Mouse (Mus musculus): ENCODE measurements around the gene Triap1. TPM values are rescaled to one million over a fixed set of nuclear protein-coding genes. Genes with fewer than 3 reads are reported as not detected.
A peak's percentile ranks its signal among the peaks of the same experiment; 100 is the strongest.

Triap1 gene
- total and polyA plus RNA-seq, 3 experiments = 59.2 to 63.2 TPM; not detected in 1

GRCm38 (mm10) chr5:115333626-115334025 lies 7.4 kb upstream of the Triap1 start (continued):
- TF ChIP-seq ZKSCAN1 (IDR thresholded peaks at IDR 0.05; ENCODE audit: low read depth, low read length) (no peak), BHLHE40 (IDR thresholded peaks at IDR 0.05; ENCODE audit: borderline replicate concordance, low read depth, low read length) (peak; percentile 69; the same call in 1 of the 2 replicates), UBTF (IDR thresholded peaks at IDR 0.05; ENCODE audit: borderline replicate concordance, insufficient read depth, low read depth, low read length) (no peak), USF2 (IDR thresholded peaks at IDR 0.05; ENCODE audit: borderline replicate concordance in 1 of 2, insufficient read depth in 1 of 2, low read depth in 1 of 2, low read length in 2 of 2) (no peak), POLR2AphosphoS5 (IDR thresholded peaks at IDR 0.05; ENCODE audit: borderline replicate concordance, low read depth, low read length) (no peak)

- Histone ChIP-seq H3K27ac (ENCODE audit: control insufficient read depth, low read depth, low read length) (0 out of 2 replicates have a peak overlapping the region, but pooled peaks have one; percentile 20), H3K9me3 (replicated peaks; ENCODE audit: insufficient read depth, low read length) (no peaks in the 10 kb centered on the region), H3K4me3 (ENCODE audit: control insufficient read depth in 1 of 2, insufficient read depth in 1 of 2, low read depth in 2 of 2, low read length in 2 of 2) (peak overlapping the region; percentile 76 to 95), H3K36me3 (ENCODE audit: control insufficient read depth in 1 of 2, insufficient read depth in 2 of 2, low read length in 2 of 2) (peaks cover 9% of the 10 kb centered on the region in 2 experiments), H3K9ac (ENCODE audit: control insufficient read depth, low read depth, low read length, poor library complexity, severe bottlenecking) (peak overlapping the region; percentile 98), H3K27me3 (ENCODE audit: control insufficient read depth in 1 of 2, insufficient read depth in 2 of 2, low read length in 2 of 2) (no peaks in the 10 kb centered on the region), H3K79me2 (ENCODE audit: control insufficient read depth, insufficient read depth, low read length, poor library complexity) (peaks cover 45% of the 10 kb centered on the region), H3K4me1 (ENCODE audit: control insufficient read depth in 1 of 2, insufficient read depth in 2 of 2, low read length in 2 of 2) (peaks cover 2 to 9% of the 10 kb centered on the region in 2 experiments)
- DNase-seq (ENCODE audit: low read depth, low spot score) = peak; percentile 37
- TF ChIP-seq MYC (IDR thresholded peaks at IDR 0.05; ENCODE audit: low read depth, low read length) = peak; percentile 60; the same call in 1 of the 2 replicates
- TF ChIP-seq NRF1 (IDR thresholded peaks at IDR 0.05; ENCODE audit: insufficient read depth, low read depth, low read length, poor library complexity, severe bottlenecking) = no peak
- peak; percentile 54 for TF ChIP-seq SIN3A (IDR thresholded peaks at IDR 0.05; ENCODE audit: low read length)
- TF ChIP-seq E2F4 (IDR thresholded peaks at IDR 0.05; ENCODE audit: borderline replicate concordance, low read depth, low read length) = no peak
- 0 out of 2 replicates have a peak, but pooled peaks have one; percentile 10 for TF ChIP-seq UBTF (IDR thresholded peaks at IDR 0.05; ENCODE audit: borderline replicate concordance, insufficient read depth, low read depth, low read length)
- peak; percentile 74 for TF ChIP-seq MAX (IDR thresholded peaks at IDR 0.05; ENCODE audit: low read length)
- TF ChIP-seq CHD1 (IDR thresholded peaks at IDR 0.05; ENCODE audit: low read depth, low read length) = no peak
- TF ChIP-seq MXI1 (IDR thresholded peaks at IDR 0.05; ENCODE audit: low read depth, low read length) = peak; percentile 72
- TF ChIP-seq CTCF (IDR thresholded peaks at IDR 0.05 in 2 of 3, conservative IDR thresholded peaks at IDR 0.05 in 1 of 3; ENCODE audit: control insufficient read depth in 1 of 3, insufficient read depth in 1 of 3, low read depth in 2 of 3, low read length in 3 of 3, poor library complexity in 1 of 3, severe bottlenecking in 1 of 3) = no peak
- no peak for TF ChIP-seq NELFE (IDR thresholded peaks at IDR 0.05; ENCODE audit: low read depth, low read length)
- TF ChIP-seq HCFC1 (IDR thresholded peaks at IDR 0.05; ENCODE audit: low read depth, low read length) = 0 out of 2 replicates have a peak, but pooled peaks have one; percentile 19
- TF ChIP-seq CHD2 (IDR thresholded peaks at IDR 0.05; ENCODE audit: low read length) = no peak
- TF ChIP-seq MEF2A (IDR thresholded peaks at IDR 0.05; ENCODE audit: extremely low read depth, insufficient replicate concordance, low read depth, low read length, poor library complexity, severe bottlenecking) = no peak
- TF ChIP-seq USF1 (IDR thresholded peaks at IDR 0.05; ENCODE audit: low read depth, low read length) = no peak
Measured at GRCm38 (mm10) chr5:115340007-115340406, 1.0 kb upstream of the Triap1 start.
